Mouse (Mus musculus) left cerebral cortex, adult 9 months (tissue): ENCODE results near the gene Eef1g.

Experiments used
- DNase-seq, 2 experiments: peaks; one replicate each; pipeline ENCODE4 v3.0.0; 2022; ENCODE audit warnings: low spot score in 2 of 2

The Eef1g gene

GRCm38 (mm10) chr19:8966590-8967372 lies at the start of gene Eef1g:
Gene Eef1g (plus strand): TSS chr19:8967041.
- peak; percentile 99 for DNase-seq

- DNase-seq, result no peak
These were observed 47.8 kb upstream of the Eef1g start for GRCm38 (mm10) chr19:8919000-8919399.

GRCm38 (mm10) chr19:8919684-8920072 lies 47.2 kb upstream of the Eef1g start:
- no peak for DNase-seq

GRCm38 (mm10) chr19:8920073-8920736 lies 46.6 kb upstream of the Eef1g start, which contains the start of gene B3gat3:
Gene B3gat3 (plus strand): TSS chr19:8920374.
- DNase-seq, result peak; percentile 85 to 95

GRCm38 (mm10) chr19:8920836-8921291 lies 46.0 kb upstream of the Eef1g start:
- DNase-seq, result no peak

GRCm38 (mm10) chr19:8921741-8922140 lies 45.1 kb upstream of the Eef1g start:
- DNase-seq, result no peak

GRCm38 (mm10) chr19:8926766-8927165 lies 40.1 kb upstream of the Eef1g start:
- no peak for DNase-seq

- no peak for DNase-seq
These were observed 38.8 kb upstream of the Eef1g start for GRCm38 (mm10) chr19:8927891-8928525.

- DNase-seq, result no peak
These were observed 38.1 kb upstream of the Eef1g start for GRCm38 (mm10) chr19:8928689-8929223.

- peak in 1 of 2 experiments; percentile 72 for DNase-seq
These were observed 37.4 kb upstream of the Eef1g start, which contains the start of the genes Rom1 and Eml3 for GRCm38 (mm10) chr19:8929224-8930088. Gene Rom1 (minus strand): TSS chr19:8929356. Gene Eml3 (plus strand): TSS chr19:8929552.

- no peak for DNase-seq
These were observed 36.7 kb upstream of the Eef1g start for GRCm38 (mm10) chr19:8930117-8930516.

- DNase-seq, result no peak
These were observed 36.1 kb upstream of the Eef1g start for GRCm38 (mm10) chr19:8930771-8931170.

GRCm38 (mm10) chr19:8936736-8937135 lies 30.1 kb upstream of the Eef1g start:
- no peak for DNase-seq

GRCm38 (mm10) chr19:8940526-8941133 lies 26.2 kb upstream of the Eef1g start:
- DNase-seq, result no peak

- no peak for DNase-seq
These were observed 25.7 kb upstream of the Eef1g start for GRCm38 (mm10) chr19:8941136-8941514.

- peak; percentile 79 to 92 for DNase-seq
These were observed 25.2 kb upstream of the Eef1g start, which contains the start of gene Mta2 for GRCm38 (mm10) chr19:8941515-8942217. Gene Mta2 (plus strand): TSS chr19:8941875.

GRCm38 (mm10) chr19:8942276-8942964 lies 24.4 kb upstream of the Eef1g start:
- DNase-seq, result peak in 1 of 2 experiments; percentile 48

- no peak for DNase-seq
These were observed 23.8 kb upstream of the Eef1g start for GRCm38 (mm10) chr19:8943047-8943446.

GRCm38 (mm10) chr19:8944062-8944461 lies 22.8 kb upstream of the Eef1g start:
- no peak for DNase-seq
